Mouse (Mus musculus) midbrain, postnatal 0 days (tissue): ENCODE results near the gene Gm10309. TPM values are rescaled to one million over a fixed set of nuclear protein-coding genes. Genes with fewer than 3 reads are reported as not detected.

ENCODE experiments used
- ATAC-seq: fragments of 200-750 bp; cut with Nextera tagmentation; 2 replicates; pipeline ENCODE4 v1.8.0; 2017; ENCODE audit warnings: moderate number of reproducible peaks, mild to moderate bottlenecking, moderate TSS enrichment, moderate library complexity; ENCODE audit not compliant: low FRiP score
- DNase-seq: peaks from one replicate; pipeline ENCODE4 v3.0.0-alpha.2; 2015; ENCODE audit warnings: low spot score
- H3K27ac ChIP-seq: fragments of 300-500 bp; sonication (generic); 2 replicates; pipeline ENCODE4 v1.5.1; 2014; ENCODE audit warnings: low read depth, mild to moderate bottlenecking, low read length, mixed read lengths
- H3K27me3 ChIP-seq: fragments of 300-500 bp; sonication (generic); 2 replicates; pipeline ENCODE4 v1.6.1; 2014; ENCODE audit warnings: low read length, control low read depth, mixed read lengths; ENCODE audit not compliant: insufficient read depth
- H3K36me3 ChIP-seq: fragments of 300-500 bp; sonication (generic); 2 replicates; pipeline ENCODE4 v1.6.1; 2014; ENCODE audit warnings: low read length, control low read depth, mixed read lengths; ENCODE audit not compliant: insufficient read depth
- H3K4me1 ChIP-seq: fragments of 300-500 bp; sonication (generic); 2 replicates; pipeline ENCODE4 v1.6.1; 2014; ENCODE audit warnings: mild to moderate bottlenecking, control low read depth, antibody characterized with exemption, low read length, mixed read lengths; ENCODE audit not compliant: insufficient read depth
- H3K4me2 ChIP-seq: fragments of 300-500 bp; sonication (generic); 2 replicates; pipeline ENCODE4 v1.6.1; 2014; ENCODE audit warnings: low read depth, mild to moderate bottlenecking, low read length, mixed read lengths; ENCODE audit not compliant: poor library complexity, severe bottlenecking
- H3K4me3 ChIP-seq: fragments of 300-500 bp; sonication (generic); 2 replicates; pipeline ENCODE4 v1.5.1; 2014; ENCODE audit warnings: low read depth, mild to moderate bottlenecking, low read length, moderate library complexity
- H3K9ac ChIP-seq: fragments of 300-500 bp; sonication (generic); replicated peaks from 2 replicates; pipeline ENCODE4 v1.6.1; 2014; ENCODE audit warnings: mild to moderate bottlenecking, low read length, moderate library complexity, mixed read lengths; ENCODE audit not compliant: poor library complexity, severe bottlenecking
- H3K9me3 ChIP-seq: fragments of 300-500 bp; sonication (generic); 2 replicates; pipeline ENCODE4 v1.6.1; 2016; ENCODE audit warnings: low read length, control low read depth
- CTCF ChIP-seq: IDR thresholded peaks from 2 replicates; pipeline ENCODE4 v1.5.1; 2016; ENCODE audit warnings: antibody characterized with exemption, mild to moderate bottlenecking
- WGBS: fragments of 180-500 bp; shearing (Covaris S2); extraction: QIAGEN DNeasy Blood & Tissue Kit; methylation state at CpG from one replicate; pipeline ENCODE4 v1.1.7; 2014; 5-methylcytosine and 5-hydroxymethylcytosine counted together
- polyA plus RNA-seq: library from polyadenylated mRNA; unstranded; fragments of >200 nt; fragmentation: Nextera tagmentation; extraction: Ambion mirVana; gene quantifications from 2 replicates; pipeline ENCODE4 v1.2.1, GENCODE M21; 2015
- total RNA-seq: library from RNA; depleted of rRNA; stranded (reverse); fragments of >200 nt; gene quantifications from 2 replicates; pipeline ENCODE4 v1.2.3, GENCODE M21; 2014

The Gm10309 gene
- total and polyA plus RNA-seq, 2 experiments from 2014 or later = 0.32 TPM; not detected in 1

- H3K27ac ChIP-seq = no peak overlapping the region
- H3K36me3 ChIP-seq = 0 out of 2 replicates have a peak, but pooled peaks cover 1% of the 10 kb centered on the region
- H3K9ac ChIP-seq = no peak overlapping the region
- no peaks in the 10 kb centered on the region for H3K27me3 ChIP-seq
- H3K4me1 ChIP-seq = no peaks in the 10 kb centered on the region
- H3K4me2 ChIP-seq = no peak overlapping the region
- no peak overlapping the region for H3K4me3 ChIP-seq
- 93% methylated on average over 10 of the region's 10 CpGs for WGBS
- no peaks in the 10 kb centered on the region for H3K9me3 ChIP-seq
- no peak for DNase-seq
- no peak for ATAC-seq
- TF ChIP-seq CTCF = no peak
Observed at GRCm38 (mm10) chr17:86476674-86477073, 28.4 kb downstream of the Gm10309 start.

- Histone ChIP-seq H3K27ac (no peak overlapping the region), H3K27me3 (no peaks in the 10 kb centered on the region), H3K9ac (no peak overlapping the region), H3K9me3 (no peaks in the 10 kb centered on the region), H3K36me3 (no peaks in the 10 kb centered on the region), H3K4me2 (no peak overlapping the region), H3K4me1 (0 out of 2 replicates have a peak, but pooled peaks cover 7% of the 10 kb centered on the region), H3K4me3 (no peak overlapping the region)
- DNase-seq (peak; percentile 69), ATAC-seq (no peak)
- WGBS = 46% methylated on average over 5 of the region's 5 CpGs
- TF ChIP-seq CTCF = peak; percentile 90
Observed at GRCm38 (mm10) chr17:86471684-86472083, 33.3 kb downstream of the Gm10309 start.

DNA sequence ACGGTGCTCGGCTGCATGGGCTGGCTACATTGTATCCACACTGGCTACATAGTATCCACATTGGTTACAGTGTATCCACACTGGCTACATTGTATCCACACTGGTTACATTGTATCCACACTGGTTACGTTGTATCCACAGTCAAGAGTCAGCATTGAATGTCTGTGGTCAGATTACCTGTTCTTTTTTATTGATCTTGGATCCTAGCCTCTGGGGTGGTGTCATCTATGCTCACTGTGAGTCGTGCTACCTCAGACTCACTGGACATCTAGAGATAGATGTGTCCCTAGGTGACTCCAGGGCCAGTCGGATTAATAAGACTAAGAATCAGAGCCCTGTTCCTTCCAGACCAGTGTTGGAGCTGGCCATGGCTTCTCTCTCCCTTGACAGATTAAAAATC, 34.9 kb downstream of the Gm10309 start:
- 91% methylated on average over 5 of the region's 5 CpGs for WGBS
- no peak overlapping the region for H3K27ac ChIP-seq
- 0 out of 2 replicates have a peak, but pooled peaks cover 7% of the 10 kb centered on the region for H3K4me1 ChIP-seq
- no peak overlapping the region for H3K4me3 ChIP-seq
- no peaks in the 10 kb centered on the region for H3K27me3 ChIP-seq
- TF ChIP-seq CTCF = no peak
- no peak overlapping the region for H3K4me2 ChIP-seq
- DNase-seq (no peak), ATAC-seq (no peak)
- no peak overlapping the region for H3K9ac ChIP-seq
- H3K9me3 ChIP-seq = no peaks in the 10 kb centered on the region
- H3K36me3 ChIP-seq = no peaks in the 10 kb centered on the region

DNA sequence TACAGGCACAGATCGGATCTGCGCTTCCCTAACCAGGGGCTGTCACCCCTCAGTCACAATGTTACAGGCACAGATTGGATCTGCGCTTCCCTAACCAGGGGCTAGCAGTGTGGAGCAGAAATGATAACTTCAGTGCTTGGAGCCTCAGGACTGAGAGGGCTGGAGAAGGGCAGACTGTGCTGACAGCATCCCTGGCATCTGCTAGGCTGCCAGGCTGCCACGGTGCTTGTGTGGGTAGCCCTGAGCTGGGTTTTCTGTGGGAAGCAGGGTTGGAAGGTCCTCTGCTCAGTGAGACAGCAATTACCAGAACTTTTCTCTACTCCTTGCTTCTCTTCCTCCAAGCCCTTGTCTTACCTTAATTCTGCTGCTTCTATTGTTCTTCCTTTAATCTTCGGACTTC, 37.1 kb downstream of the Gm10309 start:
- H3K4me2 ChIP-seq = no peak overlapping the region
- TF ChIP-seq CTCF = no peak
- H3K9ac ChIP-seq = no peak overlapping the region
- H3K27me3 ChIP-seq = no peaks in the 10 kb centered on the region
- DNase-seq (no peak), ATAC-seq (no peak)
- no peaks in the 10 kb centered on the region for H3K9me3 ChIP-seq
- no peak overlapping the region for H3K4me3 ChIP-seq
- no peaks in the 10 kb centered on the region for H3K36me3 ChIP-seq
- WGBS = 64% methylated on average over 5 of the region's 5 CpGs
- no peak overlapping the region for H3K27ac ChIP-seq
- H3K4me1 ChIP-seq = 0 out of 2 replicates have a peak, but pooled peaks cover 7% of the 10 kb centered on the region

GRCm38 (mm10) chr17:86467291-86467898, 37.6 kb downstream of the Gm10309 start:
- Histone ChIP-seq H3K4me2 (no peak overlapping the region), H3K27ac (no peak overlapping the region), H3K4me3 (no peak overlapping the region), H3K9me3 (no peaks in the 10 kb centered on the region), H3K9ac (no peak overlapping the region), H3K4me1 (0 out of 2 replicates have a peak, but pooled peaks cover 7% of the 10 kb centered on the region), H3K36me3 (no peaks in the 10 kb centered on the region), H3K27me3 (no peaks in the 10 kb centered on the region)
- 50% methylated on average over 10 of the region's 10 CpGs for WGBS
- ATAC-seq (no peak), DNase-seq (no peak)
- TF ChIP-seq CTCF = no peak

DNA sequence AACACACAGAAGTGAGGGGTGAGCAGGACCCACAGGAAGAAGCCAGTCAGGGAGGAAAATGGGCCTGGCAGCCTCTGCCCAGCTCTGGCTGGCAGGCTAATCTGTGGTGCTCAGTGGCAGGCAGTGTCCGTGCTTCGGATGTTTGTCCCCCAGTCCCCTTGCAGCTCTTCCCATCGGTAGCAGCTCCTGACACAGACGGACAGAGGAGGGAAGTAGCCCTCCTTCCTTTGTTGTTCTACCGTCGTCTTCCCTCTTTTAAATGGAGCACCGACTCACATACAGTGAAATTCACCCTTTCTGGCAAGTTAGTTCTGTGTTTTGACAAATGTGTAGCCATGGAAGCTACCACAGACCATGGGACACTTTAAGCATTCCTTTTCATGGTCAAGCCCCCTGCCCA, 38.2 kb downstream of the Gm10309 start:
- H3K27ac ChIP-seq = no peak overlapping the region
- no peaks in the 10 kb centered on the region for H3K9me3 ChIP-seq
- ATAC-seq (no peak), DNase-seq (no peak)
- no peak overlapping the region for H3K9ac ChIP-seq
- no peaks in the 10 kb centered on the region for H3K36me3 ChIP-seq
- H3K4me3 ChIP-seq = no peak overlapping the region
- H3K27me3 ChIP-seq = no peaks in the 10 kb centered on the region
- 0 out of 2 replicates have a peak, but pooled peaks cover 7% of the 10 kb centered on the region for H3K4me1 ChIP-seq
- no peak for TF ChIP-seq CTCF
- WGBS = 38% methylated on average over 7 of the region's 7 CpGs
- no peak overlapping the region for H3K4me2 ChIP-seq
